Mouse (Mus musculus): Measurements from ENCODE around the gene Ctf1. TPM values are rescaled to one million over a fixed set of nuclear protein-coding genes. Genes with fewer than 3 reads are reported as not detected.

The Ctf1 gene
- polyA plus RNA-seq, 1 experiment from 2014 or later = 2.8 TPM

DNA sequence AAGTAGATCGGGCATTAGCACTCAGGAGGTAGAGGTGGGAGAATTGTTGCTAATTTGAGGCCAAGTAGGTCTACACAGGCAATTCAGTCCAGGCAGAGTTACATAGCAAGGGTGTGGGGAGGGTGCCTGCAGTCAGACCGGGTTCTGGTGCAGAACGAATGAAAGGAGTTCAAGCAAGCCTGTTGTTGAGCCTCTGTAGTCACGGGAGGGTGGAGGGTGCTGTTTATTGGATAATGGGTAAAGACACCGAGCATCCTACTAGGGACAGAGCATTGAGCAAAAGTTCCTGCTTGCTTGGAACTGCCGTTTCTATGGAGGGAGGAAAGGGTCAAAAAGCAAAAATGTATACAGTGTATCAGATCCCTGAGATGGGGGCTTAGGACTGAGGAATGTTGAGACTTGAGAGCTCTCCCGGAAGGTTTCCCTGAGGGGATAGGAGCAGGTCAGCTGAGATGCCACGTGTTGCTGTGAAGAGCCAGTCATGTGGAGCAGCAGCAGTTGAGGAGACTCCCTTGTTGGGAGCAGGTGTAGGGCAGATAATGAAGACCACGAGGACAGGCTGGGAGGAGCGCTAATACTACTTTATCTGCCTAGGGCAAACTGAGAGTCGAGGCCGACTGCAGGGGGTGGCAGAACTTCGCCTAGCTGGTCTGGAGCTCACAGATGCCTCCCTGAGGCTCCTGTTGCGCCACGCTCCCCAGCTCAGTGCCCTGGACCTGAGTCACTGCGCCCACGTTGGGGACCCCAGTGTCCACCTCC, 54.5 kb downstream of the Ctf1 start:
- peaks cover 30% of the 10 kb centered on the region for H3K4me1 ChIP-seq (replicated peaks)
- H3K36me3 ChIP-seq = peaks cover 62% of the 10 kb centered on the region
- no peak overlapping the region for H3K9ac ChIP-seq
- ATAC-seq (ENCODE audit: low FRiP score) = no peak
- H3K27ac ChIP-seq = no peak overlapping the region
- no peak overlapping the region for H3K4me3 ChIP-seq
- H3K27me3 ChIP-seq = no peaks in the 10 kb centered on the region
- H3K4me2 ChIP-seq = no peak overlapping the region
- H3K9me3 ChIP-seq = no peaks in the 10 kb centered on the region
- WGBS = 83% methylated on average over 17 of the region's 17 CpGs

MicroRNAs within 50 kb of the gene (microRNA counts, 519-probe panel; counts per million panel counts)
- 51.3 counts per million for microRNA mmu-miR-762

Small RNA genes lying within 50 kb of the gene (microRNA-seq; reads per million reads assigned to microRNA genes)
- gene Mir762 = not detected

Other genes starting within 250 kb of the Ctf1 start
- 10.8 and 13.7 TPM in 2 replicates for gene Fbrs, start 233.5 kb upstream of the Ctf1 start, polyA plus RNA-seq (2015; fragmentation: Nextera tagmentation; extraction: Ambion mirVana)
- gene Srcap, start 200.8 kb upstream of the Ctf1 start, polyA plus RNA-seq (2015; fragmentation: Nextera tagmentation; extraction: Ambion mirVana) = 51.3 and 53.7 TPM in 2 replicates
- gene Gm42715, start 193.2 kb upstream of the Ctf1 start, polyA plus RNA-seq (2015; fragmentation: Nextera tagmentation; extraction: Ambion mirVana) = 17.6 and 19.0 TPM in 2 replicates
- 6.6 and 8.2 TPM in 2 replicates for gene Tmem265, start 151.3 kb upstream of the Ctf1 start, polyA plus RNA-seq (2015; fragmentation: Nextera tagmentation; extraction: Ambion mirVana)
- 55.1 and 60.5 TPM in 2 replicates for gene Phkg2, start 139.4 kb upstream of the Ctf1 start, polyA plus RNA-seq (2015; fragmentation: Nextera tagmentation; extraction: Ambion mirVana)
- 10.7 and 13.0 TPM in 2 replicates for gene Ccdc189, start 124.1 kb upstream of the Ctf1 start, polyA plus RNA-seq (2015; fragmentation: Nextera tagmentation; extraction: Ambion mirVana)
- 49.9 and 50.5 TPM in 2 replicates for gene Rnf40, start 124.0 kb upstream of the Ctf1 start, polyA plus RNA-seq (2015; fragmentation: Nextera tagmentation; extraction: Ambion mirVana)
- gene Zfp629, start 96.9 kb upstream of the Ctf1 start, polyA plus RNA-seq (2015; fragmentation: Nextera tagmentation; extraction: Ambion mirVana) = 22.2 and 25.0 TPM in 2 replicates
- 47.0 and 50.8 TPM in 2 replicates for gene Bcl7c, start 3.8 kb upstream of the Ctf1 start, polyA plus RNA-seq (2015; fragmentation: Nextera tagmentation; extraction: Ambion mirVana)
- 0.18 TPM in 1 of 2 replicates, not detected in the other for gene Ctf2, start 19.4 kb downstream of the Ctf1 start, polyA plus RNA-seq (2015; fragmentation: Nextera tagmentation; extraction: Ambion mirVana)
- gene Fbxl19, start 31.8 kb downstream of the Ctf1 start, polyA plus RNA-seq (2015; fragmentation: Nextera tagmentation; extraction: Ambion mirVana) = 9.0 and 9.3 TPM in 2 replicates
- 8.0 and 9.1 TPM in 2 replicates for gene Orai3, start 57.1 kb downstream of the Ctf1 start, polyA plus RNA-seq (2015; fragmentation: Nextera tagmentation; extraction: Ambion mirVana)
- gene Setd1a, start 63.9 kb downstream of the Ctf1 start, polyA plus RNA-seq (2015; fragmentation: Nextera tagmentation; extraction: Ambion mirVana) = 17.8 and 20.9 TPM in 2 replicates
- gene Gm49388, start 72.9 kb downstream of the Ctf1 start, polyA plus RNA-seq (2015; fragmentation: Nextera tagmentation; extraction: Ambion mirVana) = not detected in 2 replicates
- gene Hsd3b7, start 87.9 kb downstream of the Ctf1 start, polyA plus RNA-seq (2015; fragmentation: Nextera tagmentation; extraction: Ambion mirVana) = 9.6 TPM in 2 replicates
- gene Stx4a, start 111.6 kb downstream of the Ctf1 start, polyA plus RNA-seq (2015; fragmentation: Nextera tagmentation; extraction: Ambion mirVana) = 22.2 and 24.3 TPM in 2 replicates
- 38.7 and 40.9 TPM in 2 replicates for gene Stx1b, start 111.8 kb downstream of the Ctf1 start, polyA plus RNA-seq (2015; fragmentation: Nextera tagmentation; extraction: Ambion mirVana)
- gene Zfp646, start 163.5 kb downstream of the Ctf1 start, polyA plus RNA-seq (2015; fragmentation: Nextera tagmentation; extraction: Ambion mirVana) = 11.0 TPM in 2 replicates
- 37.9 and 39.3 TPM in 2 replicates for gene Zfp668, start 164.1 kb downstream of the Ctf1 start, polyA plus RNA-seq (2015; fragmentation: Nextera tagmentation; extraction: Ambion mirVana)
- 0.58 and 0.82 TPM in 2 replicates for gene Prss53, start 178.2 kb downstream of the Ctf1 start, polyA plus RNA-seq (2015; fragmentation: Nextera tagmentation; extraction: Ambion mirVana)
- gene Gm21974, start 182.7 kb downstream of the Ctf1 start, polyA plus RNA-seq (2015; fragmentation: Nextera tagmentation; extraction: Ambion mirVana) = 0.61 TPM in 1 of 2 replicates, not detected in the other
- 67.6 and 71.1 TPM in 2 replicates for gene Vkorc1, start 182.9 kb downstream of the Ctf1 start, polyA plus RNA-seq (2015; fragmentation: Nextera tagmentation; extraction: Ambion mirVana)
- 59.7 and 66.8 TPM in 2 replicates for gene Bckdk, start 191.3 kb downstream of the Ctf1 start, polyA plus RNA-seq (2015; fragmentation: Nextera tagmentation; extraction: Ambion mirVana)
- 47.1 and 50.9 TPM in 2 replicates for gene Kat8, start 199.8 kb downstream of the Ctf1 start, polyA plus RNA-seq (2015; fragmentation: Nextera tagmentation; extraction: Ambion mirVana)
- 0.26 and 0.30 TPM in 2 replicates for gene Prss8, start 217.4 kb downstream of the Ctf1 start, polyA plus RNA-seq (2015; fragmentation: Nextera tagmentation; extraction: Ambion mirVana)
- 11.8 and 13.3 TPM in 2 replicates for gene Prss36, start 234.0 kb downstream of the Ctf1 start, polyA plus RNA-seq (2015; fragmentation: Nextera tagmentation; extraction: Ambion mirVana)

Measured in hindbrain, embryonic 13.5 days (tissue).